Mouse (Mus musculus) brain, embryonic 14.5 days (tissue): ENCODE results near the gene Nxf1.

Source experiments
- CTCF ChIP-seq: fragments of 200-500 bp; IDR thresholded peaks from 2 replicates; pipeline ENCODE4 v1.5.1; 2012; ENCODE audit warnings: inconsistent platforms, mild to moderate bottlenecking, moderate library complexity, borderline replicate concordance; ENCODE audit not compliant: insufficient read depth, insufficient read length; ENCODE audit errors: extremely low read depth
- POLR2A ChIP-seq: fragments of 200-500 bp; IDR thresholded peaks from 2 replicates; pipeline ENCODE4 v1.6.1; 2012; ENCODE audit warnings: mild to moderate bottlenecking, inconsistent platforms, borderline replicate concordance; ENCODE audit not compliant: poor library complexity, insufficient read depth, insufficient read length, severe bottlenecking; ENCODE audit errors: extremely low read depth

DNA sequence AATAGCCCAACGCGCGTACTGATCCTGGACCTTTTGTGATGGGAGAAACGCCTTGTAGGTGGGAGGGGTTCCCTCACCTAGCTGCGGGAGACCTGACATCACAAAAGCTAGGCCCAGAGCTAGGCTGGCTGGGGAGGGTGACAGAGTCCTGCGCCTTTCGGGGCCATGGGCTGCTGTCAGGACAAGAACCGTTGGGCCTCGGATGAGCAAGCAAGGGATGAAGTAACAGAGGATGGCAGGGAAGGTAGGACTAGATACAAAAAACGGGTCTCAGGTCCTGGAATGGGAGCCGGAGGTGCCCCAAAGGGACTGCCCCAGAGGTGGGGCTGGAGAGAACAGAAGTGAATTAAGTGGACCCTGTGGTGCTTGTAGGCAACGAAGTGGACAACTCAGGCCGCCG, 16.3 kb upstream of the Nxf1 start, which contains the start of gene 1700092M07Rik:
- no peak for TF ChIP-seq POLR2A
- no peak for TF ChIP-seq CTCF
